Mouse (Mus musculus) ES-E14 (cell line): ENCODE measurements at regions not wholly inside any gene's neighbourhood (a gene's known extent, or its start where the extent isn't known, plus 50 kb on each side); places are given as distances from the start of the nearest gene placed in this dataset.

Experiments used
- CHD2 ChIP-seq: IDR thresholded peaks from 2 replicates; pipeline ENCODE4 v1.6.1; 2014; ENCODE audit warnings: mild to moderate bottlenecking, low read depth, low read length, inconsistent platforms
- HCFC1 ChIP-seq: IDR thresholded peaks from 2 replicates; pipeline ENCODE4 v1.6.1; 2012; ENCODE audit warnings: low read length, inconsistent platforms, borderline replicate concordance; ENCODE audit not compliant: insufficient read depth
- MAFK ChIP-seq: IDR thresholded peaks from 2 replicates; pipeline ENCODE4 v1.6.1; 2014; ENCODE audit warnings: mild to moderate bottlenecking, low read depth, low read length, inconsistent platforms; ENCODE audit not compliant: insufficient read depth

DNA sequence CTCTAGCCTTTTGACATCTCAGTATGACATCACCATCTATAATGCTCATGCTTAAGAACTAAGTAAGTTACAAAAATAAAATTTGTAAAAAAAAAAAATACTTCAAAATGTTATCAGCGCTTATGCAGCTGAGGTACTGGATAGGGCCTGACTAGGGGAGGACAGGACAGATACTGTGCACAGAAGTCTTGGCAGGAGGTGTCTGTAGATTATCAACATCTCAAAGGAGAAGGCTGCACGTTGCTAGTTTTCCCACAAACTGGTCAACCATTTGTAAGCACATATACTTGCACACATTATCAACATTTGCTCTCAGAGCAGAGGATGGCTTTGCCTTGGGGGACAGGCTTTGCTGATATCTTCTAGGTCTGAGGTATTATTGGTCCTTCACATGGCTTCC, 294.5 kb upstream of the Camk1g start:
- TF ChIP-seq CHD2 (no peak), MAFK (no peak), HCFC1 (no peak)
